Mouse (Mus musculus) hindbrain, embryonic 14.5 days (tissue): ENCODE results near the gene Ccdc114. TPM values are rescaled to one million over a fixed set of nuclear protein-coding genes. Genes with fewer than 3 reads are reported as not detected.

Experiments used
- ATAC-seq: fragments of 200-750 bp; cut with Nextera tagmentation; 2 replicates; pipeline ENCODE4 v1.8.0; 2017; ENCODE audit warnings: moderate number of reproducible peaks, mild to moderate bottlenecking, moderate TSS enrichment, moderate library complexity; ENCODE audit not compliant: low FRiP score
- DNase-seq: peaks from one replicate; pipeline ENCODE4 v3.0.0-alpha.2; 2015; ENCODE audit warnings: low spot score
- H3K27ac ChIP-seq: fragments of 300-500 bp; sonication (generic); 2 replicates; pipeline ENCODE4 v1.5.1; 2014; ENCODE audit warnings: mild to moderate bottlenecking, moderate library complexity
- H3K27me3 ChIP-seq: fragments of 300-500 bp; sonication (generic); 2 replicates; pipeline ENCODE4 v1.6.1; 2014; ENCODE audit warnings: mild to moderate bottlenecking, low read length, mixed read lengths; ENCODE audit not compliant: control insufficient read depth, insufficient read depth
- H3K36me3 ChIP-seq: fragments of 300-500 bp; sonication (generic); replicated peaks from 2 replicates; pipeline ENCODE4 v1.6.1; 2014; ENCODE audit not compliant: control insufficient read depth, insufficient read depth
- H3K4me1 ChIP-seq: fragments of 300-500 bp; sonication (generic); replicated peaks from 2 replicates; pipeline ENCODE4 v1.6.1; 2014; ENCODE audit warnings: antibody characterized with exemption, low read length, mixed read lengths; ENCODE audit not compliant: control insufficient read depth, insufficient read depth
- H3K4me2 ChIP-seq: fragments of 300-500 bp; sonication (generic); replicated peaks from 2 replicates; pipeline ENCODE4 v1.6.1; 2014; ENCODE audit warnings: mild to moderate bottlenecking, moderate library complexity
- H3K4me3 ChIP-seq: fragments of 300-500 bp; sonication (generic); replicated peaks from 2 replicates; pipeline ENCODE4 v1.5.1; 2014; ENCODE audit warnings: mild to moderate bottlenecking, low read length
- H3K9ac ChIP-seq: fragments of 300-500 bp; sonication (generic); 2 replicates; pipeline ENCODE4 v1.6.1; 2014
- H3K9me3 ChIP-seq: fragments of 300-500 bp; sonication (generic); 2 replicates; pipeline ENCODE4 v1.6.1; 2016; ENCODE audit warnings: low read length; ENCODE audit not compliant: control insufficient read depth
- WGBS: fragments of 180-500 bp; shearing (Covaris S2); extraction: QIAGEN DNeasy Blood & Tissue Kit; methylation state at CpG from one replicate; pipeline ENCODE4 v1.1.7; 2014; 5-methylcytosine and 5-hydroxymethylcytosine counted together
- polyA plus RNA-seq: library from polyadenylated mRNA; unstranded; fragments of >200 nt; fragmentation: Nextera tagmentation; extraction: Ambion mirVana; gene quantifications from 2 replicates; pipeline ENCODE4 v1.2.1, GENCODE M21; 2014

Ccdc114 gene
- polyA plus RNA-seq, 1 experiment from 2014 or later = 6.5 TPM

- Histone ChIP-seq H3K9me3 (no peaks in the 10 kb centered on the region), H3K36me3 (no peaks in the 10 kb centered on the region), H3K4me3 (peak overlapping the region; percentile 17), H3K4me1 (peaks cover 19% of the 10 kb centered on the region), H3K9ac (peak overlapping the region; percentile 62), H3K4me2 (peak overlapping the region; percentile 55), H3K27me3 (no peaks in the 10 kb centered on the region), H3K27ac (peak overlapping the region; percentile 88)
- DNase-seq (peak; percentile 81), ATAC-seq (peak; percentile 90)
- WGBS = 32% methylated on average over 26 of the region's 26 CpGs
These were observed 7.5 kb upstream of the Ccdc114 start for GRCm38 (mm10) chr7:45916056-45917003.

- H3K27ac ChIP-seq = peak overlapping the region; percentile 88
- peak overlapping the region; percentile 17; the same call in 1 of the 2 replicates for H3K4me3 ChIP-seq
- H3K36me3 ChIP-seq = no peaks in the 10 kb centered on the region
- H3K9ac ChIP-seq = peak overlapping the region; percentile 62
- DNase-seq (no peak), ATAC-seq (no peak; the same call in 1 of the 2 replicates)
- peak overlapping the region; percentile 55 for H3K4me2 ChIP-seq
- 33% methylated on average over 13 of the region's 13 CpGs for WGBS
- H3K27me3 ChIP-seq = no peaks in the 10 kb centered on the region
- H3K9me3 ChIP-seq = no peaks in the 10 kb centered on the region
- peaks cover 19% of the 10 kb centered on the region for H3K4me1 ChIP-seq
These were observed 6.7 kb upstream of the Ccdc114 start for GRCm38 (mm10) chr7:45917004-45917704.

DNA sequence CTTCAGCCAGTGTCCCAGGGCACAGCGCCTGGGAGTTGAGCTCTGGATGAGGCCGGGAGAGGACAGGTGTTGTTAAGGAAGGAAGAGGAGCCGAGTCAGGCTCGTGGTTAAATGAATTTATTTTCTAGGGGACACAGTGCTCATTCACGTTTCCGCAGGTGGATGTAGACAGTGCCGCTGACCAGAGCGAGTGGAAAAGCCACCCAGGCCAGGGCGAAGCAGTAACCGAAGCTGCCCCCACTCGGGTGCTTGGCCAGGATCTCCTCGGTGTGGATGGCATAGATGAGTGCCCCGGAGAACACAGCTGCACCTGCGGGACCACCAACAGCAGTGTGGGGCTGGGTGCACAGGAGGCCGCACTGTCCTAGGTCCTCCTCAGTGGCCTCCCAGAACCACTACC, 5.9 kb upstream of the Ccdc114 start:
- Histone ChIP-seq H3K27ac (no peak overlapping the region), H3K9ac (peak overlapping the region; percentile 62; the same call in 1 of the 2 replicates), H3K4me3 (no peak overlapping the region), H3K4me1 (peaks cover 24% of the 10 kb centered on the region), H3K36me3 (no peaks in the 10 kb centered on the region), H3K4me2 (no peak overlapping the region), H3K9me3 (no peaks in the 10 kb centered on the region), H3K27me3 (no peaks in the 10 kb centered on the region)
- DNase-seq = no peak
- WGBS = 90% methylated on average over 15 of the region's 15 CpGs
- ATAC-seq = no peak

- no peak overlapping the region for H3K4me3 ChIP-seq
- H3K27me3 ChIP-seq = no peaks in the 10 kb centered on the region
- H3K9me3 ChIP-seq = no peaks in the 10 kb centered on the region
- no peak overlapping the region for H3K4me2 ChIP-seq
- peaks cover 24% of the 10 kb centered on the region for H3K4me1 ChIP-seq
- no peaks in the 10 kb centered on the region for H3K36me3 ChIP-seq
- no peak overlapping the region for H3K27ac ChIP-seq
- no peak overlapping the region for H3K9ac ChIP-seq
- DNase-seq (no peak), ATAC-seq (no peak)
- WGBS = 69% methylated on average over 14 of the region's 14 CpGs
These were observed 4.7 kb upstream of the Ccdc114 start for GRCm38 (mm10) chr7:45919083-45919671.

DNA sequence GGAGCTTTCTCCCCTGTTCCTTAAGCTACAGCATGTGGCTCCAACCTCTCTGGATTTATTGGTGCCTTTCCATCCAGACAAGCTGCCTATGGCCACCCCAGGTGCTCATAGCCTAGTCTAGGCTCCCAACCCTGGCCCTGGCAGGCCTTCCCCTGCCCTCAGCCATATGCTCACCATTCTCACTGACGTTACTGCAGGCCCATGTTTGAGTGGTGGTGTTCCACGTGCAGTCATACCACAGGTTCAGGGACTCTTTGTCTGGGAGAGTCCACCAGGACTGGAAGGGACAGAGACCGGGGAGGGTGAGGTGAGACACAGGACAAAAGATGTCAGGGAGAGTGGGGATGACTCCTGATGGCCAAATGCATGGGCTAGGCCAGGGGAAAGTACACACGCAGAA, 4.1 kb upstream of the Ccdc114 start:
- H3K9me3 ChIP-seq = no peaks in the 10 kb centered on the region
- ATAC-seq (no peak), DNase-seq (no peak)
- 78% methylated on average over 4 of the region's 4 CpGs for WGBS
- no peak overlapping the region for H3K27ac ChIP-seq
- no peak overlapping the region for H3K4me3 ChIP-seq
- H3K36me3 ChIP-seq = no peaks in the 10 kb centered on the region
- no peaks in the 10 kb centered on the region for H3K27me3 ChIP-seq
- no peak overlapping the region for H3K9ac ChIP-seq
- H3K4me1 ChIP-seq = peaks cover 24% of the 10 kb centered on the region
- H3K4me2 ChIP-seq = peak overlapping the region; percentile 28; the same call in 1 of the 2 replicates

GRCm38 (mm10) chr7:45920583-45921241, 3.2 kb upstream of the Ccdc114 start:
- Histone ChIP-seq H3K27me3 (no peaks in the 10 kb centered on the region), H3K4me3 (peak overlapping the region; percentile 13; the same call in 1 of the 2 replicates), H3K36me3 (no peaks in the 10 kb centered on the region), H3K4me1 (peaks cover 24% of the 10 kb centered on the region), H3K27ac (no peak overlapping the region), H3K9ac (peak overlapping the region; percentile 28), H3K4me2 (peak overlapping the region; percentile 28; the same call in 1 of the 2 replicates), H3K9me3 (no peaks in the 10 kb centered on the region)
- 47% methylated on average over 9 of the region's 9 CpGs for WGBS
- DNase-seq = no peak
- ATAC-seq = no peak

DNA sequence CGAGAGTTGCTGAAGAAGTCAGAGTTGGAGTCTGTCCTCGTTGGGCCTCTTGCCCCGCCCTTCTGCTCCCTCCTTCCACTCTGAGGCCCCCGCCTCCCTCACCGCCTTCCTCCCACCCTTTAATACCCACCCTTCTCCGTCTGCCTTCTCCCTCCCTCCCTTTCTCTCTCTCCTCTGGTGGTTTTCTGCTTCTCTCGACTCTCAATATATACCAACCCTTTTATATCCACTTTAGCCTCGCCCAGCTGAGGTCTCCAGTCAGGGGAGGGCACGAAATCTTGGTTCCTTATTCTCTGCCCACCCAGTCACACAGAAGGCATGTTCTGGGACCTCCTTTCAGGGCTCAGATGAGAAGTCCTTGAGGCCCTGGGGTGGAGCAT, 2.6 kb upstream of the Ccdc114 start, which contains the start of gene Emp3:
Emp3 (minus strand) TSS at position 163 of the 380 bp plus-strand sequence.
- peak within 1 kb of the TSS; percentile 28; the same call in 1 of the 2 replicates for H3K4me2 ChIP-seq
- peak within 1 kb of the TSS; percentile 13; the same call in 1 of the 2 replicates for H3K4me3 ChIP-seq
- H3K27ac ChIP-seq = 0 out of 2 replicates have a peak within 1 kb of the TSS, but pooled peaks have one; percentile 78
- H3K27me3 ChIP-seq = no peaks in the 10 kb centered on the region
- H3K36me3 ChIP-seq = no peaks in the 10 kb centered on the region
- no peaks in the 10 kb centered on the region for H3K9me3 ChIP-seq
- DNase-seq = no peak
- peak within 1 kb of the TSS; percentile 28 for H3K9ac ChIP-seq
- no peak for ATAC-seq
- peaks cover 19% of the 10 kb centered on the region for H3K4me1 ChIP-seq
- WGBS = 53% methylated on average over 9 of the region's 9 CpGs

DNA sequence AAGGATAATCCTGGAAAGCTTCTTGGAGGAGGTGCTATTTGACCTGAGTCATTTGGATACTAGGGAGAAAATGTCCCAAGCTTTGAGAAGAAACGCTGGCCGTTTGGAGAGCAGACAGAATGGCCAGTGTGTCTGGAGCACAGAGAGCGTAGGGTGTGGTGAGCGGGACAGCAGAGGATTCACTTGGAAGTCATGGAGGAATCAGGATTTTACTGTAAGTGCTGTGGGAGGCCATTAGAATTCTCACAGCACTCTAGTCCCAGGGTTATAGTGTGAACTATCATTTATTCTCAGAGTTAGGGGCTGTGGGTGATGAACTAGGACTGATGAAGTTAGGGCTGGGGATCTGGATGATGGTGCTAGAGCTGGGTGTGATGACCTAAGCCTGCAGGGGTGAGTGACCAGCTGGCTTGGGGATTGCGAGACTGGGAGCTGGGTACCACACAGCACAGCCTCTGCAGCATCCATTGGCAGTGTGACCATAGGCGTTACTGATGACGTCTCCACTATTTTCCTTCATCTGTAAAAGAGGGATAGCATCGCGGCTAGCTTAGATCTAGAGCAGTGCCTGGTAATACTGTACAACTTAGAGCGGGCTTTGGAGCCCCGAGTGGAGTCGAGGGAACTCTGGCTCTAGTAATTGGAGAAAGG, 1.8 kb upstream of the Ccdc114 start:
- no peaks in the 10 kb centered on the region for H3K9me3 ChIP-seq
- H3K27me3 ChIP-seq = no peaks in the 10 kb centered on the region
- peak overlapping the region; percentile 62 for H3K4me2 ChIP-seq
- H3K36me3 ChIP-seq = no peaks in the 10 kb centered on the region
- ATAC-seq (no peak), DNase-seq (no peak)
- H3K27ac ChIP-seq = 0 out of 2 replicates have a peak overlapping the region, but pooled peaks have one; percentile 78
- H3K9ac ChIP-seq = peak overlapping the region; percentile 50; the same call in 1 of the 2 replicates
- WGBS = 86% methylated on average over 12 of the region's 12 CpGs
- H3K4me3 ChIP-seq = no peak overlapping the region
- peaks cover 10% of the 10 kb centered on the region for H3K4me1 ChIP-seq
